Mouse (Mus musculus) layer of hippocampus, postnatal 25 days (tissue): Measurements from ENCODE around the gene Prss54. TPM values are rescaled to one million over a fixed set of nuclear protein-coding genes. Genes with fewer than 3 reads are reported as not detected.

ENCODE experiments used
- total RNA-seq, 2 experiments: library from RNA; stranded (reverse); gene quantifications; 2 replicates each; pipeline ENCODE4 v1.2.3; 2021

The Prss54 gene
- total RNA-seq, 2 experiments from 2014 or later, result not detected

Other genes starting within 250 kb of the Prss54 start
- gene Zfp319, start 244.4 kb downstream of the Prss54 start, total RNA-seq, result 10 to 100 TPM; 15.9 to 17.4 TPM
- gene Usb1, start 244.1 kb downstream of the Prss54 start, total RNA-seq, result 10 to 100 TPM; 13.7 to 15.0 TPM
- gene Mmp15, start 224.1 kb downstream of the Prss54 start, total RNA-seq, result 10 to 100 TPM; 22.4 to 26.0 TPM
- gene Cfap20, start 141.5 kb downstream of the Prss54 start, total RNA-seq, result 10 to 100 TPM; 57.6 to 63.5 TPM
- gene Csnk2a2, start 86.3 kb downstream of the Prss54 start, total RNA-seq, result 10 to 100 TPM; 69.8 to 70.5 TPM
- gene Ccdc113, start 42.3 kb downstream of the Prss54 start, total RNA-seq, result 1 to 10 TPM in 1 of 2 experiments, under 1 TPM in 1; 0.94 to 1.3 TPM
- gene Gins3, start 57.1 kb upstream of the Prss54 start, total RNA-seq, result 1 to 10 TPM; 1.2 to 2.0 TPM
- 1,000 to 10,000 TPM; 1,420 to 1,424 TPM for gene Ndrg4, start 100.6 kb upstream of the Prss54 start, total RNA-seq
- 10 to 100 TPM; 19.9 to 22.0 TPM for gene Setd6, start 139.5 kb upstream of the Prss54 start, total RNA-seq
- 100 to 1,000 TPM; 121 to 133 TPM for gene Cnot1, start 231.1 kb upstream of the Prss54 start, total RNA-seq
- 100 to 1,000 TPM; 121 to 139 TPM for gene Sap18b, start 249.0 kb upstream of the Prss54 start, total RNA-seq